Mouse (Mus musculus) intestine, embryonic 14.5 days (tissue): ENCODE measurements around the gene Ndst4. TPM values are rescaled to one million over a fixed set of nuclear protein-coding genes. Genes with fewer than 3 reads are reported as not detected.
A peak's percentile ranks its signal among the peaks of the same experiment; 100 is the strongest.

ENCODE experiments used
- ATAC-seq: fragments of 200-750 bp; cut with Nextera tagmentation; replicated peaks from 2 replicates; pipeline ENCODE4 v1.8.0; 2017; ENCODE audit warnings: low read depth, moderate number of reproducible peaks, moderate TSS enrichment, moderate library complexity; ENCODE audit not compliant: low FRiP score, low TSS enrichment
- DNase-seq: peaks from one replicate; pipeline ENCODE4 v3.0.0-alpha.2; 2018; ENCODE audit warnings: low spot score
- H3K27ac ChIP-seq: fragments of 300-500 bp; sonication (generic); 2 replicates; pipeline ENCODE4 v1.5.1; 2014; ENCODE audit warnings: low read depth, mild to moderate bottlenecking, control low read depth
- H3K27me3 ChIP-seq: fragments of 300-500 bp; sonication (generic); replicated peaks from 2 replicates; pipeline ENCODE4 v1.6.1; 2014; ENCODE audit warnings: low read length, control low read depth; ENCODE audit not compliant: control insufficient read depth, insufficient read depth
- H3K36me3 ChIP-seq: fragments of 300-500 bp; sonication (generic); 2 replicates; pipeline ENCODE4 v1.6.1; 2014; ENCODE audit warnings: low read length, control low read depth; ENCODE audit not compliant: control insufficient read depth, insufficient read depth
- H3K4me1 ChIP-seq: fragments of 300-500 bp; sonication (generic); replicated peaks from 2 replicates; pipeline ENCODE4 v1.6.1; 2014; ENCODE audit warnings: low read length, control low read depth, mixed read lengths; ENCODE audit not compliant: control insufficient read depth, insufficient read depth
- H3K4me2 ChIP-seq: fragments of 300-500 bp; sonication (generic); 2 replicates; pipeline ENCODE4 v1.6.1; 2014; ENCODE audit warnings: low read length
- H3K4me3 ChIP-seq: fragments of 300-500 bp; sonication (generic); 2 replicates; pipeline ENCODE4 v1.5.1; 2014; ENCODE audit warnings: low read depth, low read length, control low read depth, mixed read lengths
- H3K9ac ChIP-seq: fragments of 300-500 bp; sonication (generic); 2 replicates; pipeline ENCODE4 v1.6.1; 2014; ENCODE audit warnings: mild to moderate bottlenecking, low read length
- H3K9me3 ChIP-seq: fragments of 300-500 bp; sonication (generic); 2 replicates; pipeline ENCODE4 v1.6.1; 2016; ENCODE audit warnings: low read length, control low read depth; ENCODE audit not compliant: control insufficient read depth
- WGBS: fragments of 180-500 bp; shearing (Covaris S2); extraction: QIAGEN DNeasy Blood & Tissue Kit; methylation state at CpG from one replicate; pipeline ENCODE4 v1.1.7; 2014; 5-methylcytosine and 5-hydroxymethylcytosine counted together
- polyA plus RNA-seq: library from polyadenylated mRNA; unstranded; fragments of >200 nt; fragmentation: Nextera tagmentation; extraction: Ambion mirVana; gene quantifications from 2 replicates; pipeline ENCODE4 v1.2.1, GENCODE M21; 2014

The Ndst4 gene
- polyA plus RNA-seq, 1 experiment from 2014 or later, result 0.83 TPM

GRCm38 (mm10) chr3:125632233-125632632 is 228.4 kb downstream of the Ndst4 start:
- Histone ChIP-seq H3K27ac (no peak overlapping the region), H3K9me3 (no peaks in the 10 kb centered on the region), H3K27me3 (no peaks in the 10 kb centered on the region), H3K9ac (no peak overlapping the region), H3K4me3 (no peak overlapping the region), H3K36me3 (no peaks in the 10 kb centered on the region), H3K4me1 (no peaks in the 10 kb centered on the region), H3K4me2 (no peak overlapping the region)
- no peak for DNase-seq
- WGBS, result 87% methylated on average over 2 of the region's 2 CpGs
- no peak for ATAC-seq

GRCm38 (mm10) chr3:125655009-125655635 is 251.2 kb downstream of the Ndst4 start:
- Histone ChIP-seq H3K27me3 (no peaks in the 10 kb centered on the region), H3K9me3 (no peaks in the 10 kb centered on the region), H3K4me1 (no peaks in the 10 kb centered on the region), H3K4me2 (no peak overlapping the region), H3K9ac (no peak overlapping the region), H3K27ac (no peak overlapping the region), H3K36me3 (no peaks in the 10 kb centered on the region), H3K4me3 (no peak overlapping the region)
- 61% methylated on average over 3 of the region's 3 CpGs for WGBS
- no peak for DNase-seq
- no peak for ATAC-seq

- no peaks in the 10 kb centered on the region; the same call in 1 of the 2 replicates for H3K4me1 ChIP-seq
- no peak overlapping the region for H3K27ac ChIP-seq
- ATAC-seq, result no peak
- H3K4me2 ChIP-seq, result no peak overlapping the region
- DNase-seq, result no peak
- H3K36me3 ChIP-seq, result no peaks in the 10 kb centered on the region
- 67% methylated on average over 3 of the region's 3 CpGs for WGBS
- no peaks in the 10 kb centered on the region for H3K9me3 ChIP-seq
- no peak overlapping the region for H3K9ac ChIP-seq
- H3K4me3 ChIP-seq, result no peak overlapping the region
- H3K27me3 ChIP-seq, result no peaks in the 10 kb centered on the region
Observed at GRCm38 (mm10) chr3:125660114-125660717, 256.3 kb downstream of the Ndst4 start.

GRCm38 (mm10) chr3:125660884-125661532 is 257.1 kb downstream of the Ndst4 start:
- no peaks in the 10 kb centered on the region; the same call in 1 of the 2 replicates for H3K4me1 ChIP-seq
- no peaks in the 10 kb centered on the region for H3K9me3 ChIP-seq
- 39% methylated on average over 2 of the region's 2 CpGs for WGBS
- ATAC-seq, result peak; percentile 81
- no peaks in the 10 kb centered on the region for H3K27me3 ChIP-seq
- H3K9ac ChIP-seq, result no peak overlapping the region
- DNase-seq, result no peak
- H3K4me2 ChIP-seq, result no peak overlapping the region
- no peak overlapping the region for H3K27ac ChIP-seq
- H3K4me3 ChIP-seq, result no peak overlapping the region
- H3K36me3 ChIP-seq, result no peaks in the 10 kb centered on the region

DNA sequence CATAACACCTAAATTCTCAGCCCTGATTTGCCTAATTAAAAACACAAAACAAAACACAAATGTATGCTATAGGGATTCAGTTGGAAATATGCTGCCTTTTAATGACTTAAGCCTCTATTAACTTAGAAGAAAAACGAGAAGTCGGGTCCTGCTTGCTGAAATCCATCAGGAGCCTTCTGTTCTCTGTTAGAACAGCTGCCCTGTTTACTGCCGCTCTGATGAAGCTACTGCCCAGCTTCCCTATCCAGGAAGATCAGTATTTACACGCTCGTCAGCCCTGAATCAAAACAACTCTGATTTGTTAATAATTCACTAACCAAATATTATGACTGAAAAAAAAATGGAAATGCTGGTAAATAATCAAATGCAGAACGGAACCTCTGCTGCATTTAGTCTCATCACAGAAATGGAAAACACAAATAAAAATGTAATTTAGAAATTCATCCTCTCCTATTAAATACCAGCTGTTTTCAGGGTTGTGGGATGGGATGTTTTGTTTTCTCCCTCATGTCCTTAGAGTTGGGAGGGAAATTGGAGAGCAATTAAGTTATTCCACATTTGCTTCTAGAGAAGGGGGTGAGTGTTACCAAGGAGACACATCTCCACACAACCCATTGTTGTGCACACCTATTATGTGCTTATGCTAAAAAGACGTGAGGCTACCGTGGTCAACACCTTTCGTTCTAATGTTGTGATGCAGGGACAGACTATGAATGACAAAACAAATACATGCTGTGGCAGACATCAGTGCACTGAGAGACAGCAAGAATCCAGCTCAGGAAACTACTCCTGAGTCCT is 270.3 kb downstream of the Ndst4 start:
- 40% methylated on average over 9 of the region's 9 CpGs for WGBS
- H3K4me1 ChIP-seq, result no peaks in the 10 kb centered on the region
- no peaks in the 10 kb centered on the region for H3K27me3 ChIP-seq
- ATAC-seq (no peak), DNase-seq (no peak)
- H3K9me3 ChIP-seq, result no peaks in the 10 kb centered on the region
- H3K4me3 ChIP-seq, result no peak overlapping the region
- H3K9ac ChIP-seq, result no peak overlapping the region
- no peak overlapping the region for H3K4me2 ChIP-seq
- H3K27ac ChIP-seq, result no peak overlapping the region
- H3K36me3 ChIP-seq, result no peaks in the 10 kb centered on the region

- ATAC-seq (no peak), DNase-seq (no peak)
- Histone ChIP-seq H3K27ac (no peak overlapping the region), H3K9ac (no peak overlapping the region), H3K4me1 (no peaks in the 10 kb centered on the region), H3K36me3 (no peaks in the 10 kb centered on the region), H3K4me3 (no peak overlapping the region), H3K4me2 (no peak overlapping the region), H3K27me3 (no peaks in the 10 kb centered on the region), H3K9me3 (no peaks in the 10 kb centered on the region)
- WGBS, result 77% methylated on average over 6 of the region's 6 CpGs
Observed at GRCm38 (mm10) chr3:125675211-125675896, 271.5 kb downstream of the Ndst4 start.

DNA sequence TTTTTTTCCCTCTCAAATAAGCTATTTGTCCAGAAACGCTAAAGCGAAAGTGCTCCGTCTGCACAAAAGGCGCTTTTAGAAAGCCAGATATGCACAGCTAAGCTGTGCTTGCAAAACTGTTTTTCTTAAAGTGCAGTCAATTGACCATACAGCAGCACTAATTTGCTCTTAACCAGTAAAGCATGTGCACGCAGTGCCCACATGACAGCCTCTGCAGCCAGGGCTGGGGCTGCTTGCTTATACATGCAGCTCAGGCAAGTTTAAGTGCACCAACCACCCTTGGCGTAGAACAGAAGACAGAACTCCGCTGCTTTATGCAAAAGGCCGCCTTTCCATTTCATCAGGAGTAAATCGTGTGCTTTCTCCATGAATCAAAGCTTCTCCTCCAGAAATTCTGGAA is 275.0 kb downstream of the Ndst4 start:
- Histone ChIP-seq H3K4me2 (no peak overlapping the region), H3K27ac (no peak overlapping the region), H3K36me3 (no peaks in the 10 kb centered on the region), H3K9me3 (no peaks in the 10 kb centered on the region), H3K4me1 (no peaks in the 10 kb centered on the region), H3K27me3 (no peaks in the 10 kb centered on the region), H3K9ac (no peak overlapping the region), H3K4me3 (no peak overlapping the region)
- DNase-seq (no peak), ATAC-seq (no peak)
- WGBS, result 70% methylated on average over 9 of the region's 9 CpGs
